Mouse (Mus musculus): ENCODE measurements around the gene Camk1d. TPM values are rescaled to one million over a fixed set of nuclear protein-coding genes. Genes with fewer than 3 reads are reported as not detected.

The Camk1d gene
- polyA plus RNA-seq, 1 experiment: 7.3 TPM

- DNase-seq (ENCODE audit: low read depth): no peak
- TF ChIP-seq POLR2A (IDR thresholded peaks at IDR 0.05; ENCODE audit: borderline replicate concordance, extremely low read depth, insufficient read depth, insufficient read length, poor library complexity, severe bottlenecking): no peak
- no peak for TF ChIP-seq CTCF (IDR thresholded peaks at IDR 0.05; ENCODE audit: borderline replicate concordance, extremely low read depth, insufficient read depth, insufficient read length)
Observed at GRCm38 (mm10) chr2:5676786-5677185, 37.5 kb downstream of the Camk1d start.

DNA sequence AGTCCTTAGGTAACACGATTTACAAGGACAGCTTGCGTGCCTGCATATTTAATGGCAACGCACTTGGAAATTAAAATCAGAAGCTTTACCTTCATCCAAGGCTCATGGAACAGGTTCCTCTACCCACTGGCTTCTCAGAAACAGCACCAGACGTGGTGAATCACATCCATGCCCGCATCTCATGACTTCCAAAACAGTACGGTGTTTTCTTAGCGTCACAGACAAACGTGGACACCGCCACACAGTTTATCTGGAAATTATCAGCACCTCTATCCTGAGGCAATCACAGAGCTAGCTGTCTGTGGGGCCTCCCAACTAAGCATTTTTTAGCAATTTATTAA is 38.2 kb downstream of the Camk1d start:
- TF ChIP-seq CTCF (IDR thresholded peaks at IDR 0.05; ENCODE audit: borderline replicate concordance, extremely low read depth, insufficient read depth, insufficient read length) (no peak), POLR2A (IDR thresholded peaks at IDR 0.05; ENCODE audit: borderline replicate concordance, extremely low read depth, insufficient read depth, insufficient read length, poor library complexity, severe bottlenecking) (no peak)

GRCm38 (mm10) chr2:5675431-5676142 is 38.7 kb downstream of the Camk1d start:
- peak; percentile 87 for DNase-seq (ENCODE audit: low read depth)

More for the DNA sequence above, 38.2 kb downstream of the Camk1d start:
- no peak for DNase-seq (ENCODE audit: low read depth)

DNA sequence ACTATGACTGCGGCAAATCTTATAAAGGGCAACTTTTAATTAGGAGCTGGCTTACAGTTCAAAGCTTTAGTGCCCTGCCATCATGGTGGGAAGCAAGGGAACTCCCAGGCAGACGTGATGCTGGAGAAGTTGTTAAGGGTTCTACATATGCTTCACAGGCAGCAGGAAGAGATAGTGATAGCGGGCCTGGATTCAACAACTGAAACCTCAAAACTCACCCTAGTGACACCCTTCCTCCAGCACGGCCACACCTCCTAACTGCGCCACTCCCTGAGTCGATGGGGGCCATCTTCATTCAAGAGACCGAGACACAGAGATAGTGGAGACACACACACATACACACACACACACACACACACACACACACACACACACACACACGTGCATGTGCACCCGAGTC is 39.8 kb downstream of the Camk1d start:
- TF ChIP-seq CTCF (IDR thresholded peaks at IDR 0.05; ENCODE audit: borderline replicate concordance, extremely low read depth, insufficient read depth, insufficient read length): no peak
- no peak for TF ChIP-seq POLR2A (IDR thresholded peaks at IDR 0.05; ENCODE audit: borderline replicate concordance, extremely low read depth, insufficient read depth, insufficient read length, poor library complexity, severe bottlenecking)
- no peak for DNase-seq (ENCODE audit: low read depth)

More at GRCm38 (mm10) chr2:5675431-5676142, 38.7 kb downstream of the Camk1d start:
- TF ChIP-seq CTCF (IDR thresholded peaks at IDR 0.05; ENCODE audit: borderline replicate concordance, extremely low read depth, insufficient read depth, insufficient read length) (no peak), POLR2A (IDR thresholded peaks at IDR 0.05; ENCODE audit: borderline replicate concordance, extremely low read depth, insufficient read depth, insufficient read length, poor library complexity, severe bottlenecking) (no peak)

DNA sequence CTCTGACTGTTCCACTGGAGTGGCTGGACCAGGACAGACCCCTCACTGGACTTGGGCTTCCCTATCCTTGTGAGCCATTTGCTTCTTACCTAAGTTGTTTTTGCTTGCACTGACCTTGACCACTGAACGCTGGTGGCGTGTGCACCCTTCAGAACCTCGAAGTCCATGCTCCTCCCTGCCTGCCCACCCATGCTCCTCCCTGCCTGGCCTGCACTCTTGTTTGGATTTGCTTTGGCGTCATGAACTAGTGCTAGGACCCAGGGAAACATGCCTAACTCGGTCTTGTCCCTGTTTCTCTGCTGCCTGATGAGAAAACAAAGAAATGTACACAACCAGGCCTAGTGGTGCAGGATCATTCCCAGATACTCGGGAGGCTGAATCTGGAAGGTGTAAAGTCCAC is 40.5 kb downstream of the Camk1d start:
- DNase-seq (ENCODE audit: low read depth): no peak
- TF ChIP-seq CTCF (IDR thresholded peaks at IDR 0.05; ENCODE audit: borderline replicate concordance, extremely low read depth, insufficient read depth, insufficient read length) (no peak), POLR2A (IDR thresholded peaks at IDR 0.05; ENCODE audit: borderline replicate concordance, extremely low read depth, insufficient read depth, insufficient read length, poor library complexity, severe bottlenecking) (no peak)

DNA sequence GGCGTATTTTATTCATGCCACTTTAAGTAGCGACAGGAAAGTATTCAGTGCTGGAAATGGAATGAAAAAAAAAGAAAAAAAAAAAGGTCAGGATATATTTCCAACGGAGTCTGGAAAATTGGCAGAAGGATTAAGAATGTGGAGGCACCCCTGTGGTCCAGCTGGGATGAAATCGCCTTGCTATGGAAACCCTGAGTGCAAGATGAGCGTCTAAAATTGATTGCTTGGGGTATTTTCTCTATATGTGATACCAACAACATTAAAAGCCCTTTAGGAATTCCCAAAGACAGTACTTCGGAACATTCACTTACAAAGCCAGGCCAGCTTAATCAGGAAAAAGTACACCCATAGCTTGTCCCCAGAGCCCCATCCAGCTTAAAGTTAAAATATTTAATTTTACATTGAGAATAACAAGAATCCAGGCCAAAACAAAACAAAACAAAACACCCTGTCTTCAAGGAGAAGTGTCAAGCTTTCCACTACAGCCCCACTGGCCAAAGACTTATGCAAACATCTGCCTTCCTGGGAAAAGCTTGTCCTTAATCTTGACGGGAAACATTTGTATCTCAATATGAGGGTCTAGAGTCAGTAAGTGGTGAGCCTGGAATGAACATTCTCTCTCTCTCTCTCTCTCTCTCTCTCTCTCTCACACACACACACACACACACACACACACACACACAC is 41.3 kb downstream of the Camk1d start:
- TF ChIP-seq POLR2A (IDR thresholded peaks at IDR 0.05; ENCODE audit: borderline replicate concordance, extremely low read depth, insufficient read depth, insufficient read length, poor library complexity, severe bottlenecking): no peak
- TF ChIP-seq CTCF (IDR thresholded peaks at IDR 0.05; ENCODE audit: borderline replicate concordance, extremely low read depth, insufficient read depth, insufficient read length): no peak

DNA sequence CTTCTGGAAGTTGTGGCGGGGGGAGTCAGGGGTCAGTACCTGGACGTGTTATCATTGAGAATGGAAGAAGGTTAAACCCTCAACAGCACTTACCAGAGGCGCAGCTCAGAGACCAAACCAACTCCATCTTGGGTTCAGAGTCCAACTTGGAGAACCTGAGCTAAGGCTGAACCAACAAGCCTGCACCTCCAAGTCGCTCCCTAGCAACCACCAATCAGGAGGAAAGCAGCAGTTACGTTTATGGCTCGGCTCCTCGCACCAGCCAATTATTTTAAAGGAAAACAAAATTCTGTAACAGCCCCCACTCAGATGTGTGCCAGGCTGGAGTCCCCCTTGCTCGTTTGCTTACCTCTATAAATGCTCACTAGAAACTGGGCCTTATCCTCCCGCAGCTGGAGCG is 44.2 kb downstream of the Camk1d start:
- no peak for DNase-seq (ENCODE audit: low read depth)
- TF ChIP-seq CTCF (IDR thresholded peaks at IDR 0.05; ENCODE audit: borderline replicate concordance, extremely low read depth, insufficient read depth, insufficient read length): no peak
- no peak for TF ChIP-seq POLR2A (IDR thresholded peaks at IDR 0.05; ENCODE audit: borderline replicate concordance, extremely low read depth, insufficient read depth, insufficient read length, poor library complexity, severe bottlenecking)

More for the DNA sequence above, 41.3 kb downstream of the Camk1d start:
- DNase-seq (ENCODE audit: low read depth): no peak

GRCm38 (mm10) chr2:5669498-5670040 is 44.7 kb downstream of the Camk1d start:
- TF ChIP-seq CTCF (IDR thresholded peaks at IDR 0.05; ENCODE audit: borderline replicate concordance, extremely low read depth, insufficient read depth, insufficient read length) (no peak), POLR2A (IDR thresholded peaks at IDR 0.05; ENCODE audit: borderline replicate concordance, extremely low read depth, insufficient read depth, insufficient read length, poor library complexity, severe bottlenecking) (no peak)
- no peak for DNase-seq (ENCODE audit: low read depth)

GRCm38 (mm10) chr2:5668940-5669339 is 45.4 kb downstream of the Camk1d start:
- DNase-seq (ENCODE audit: low read depth): no peak
- TF ChIP-seq CTCF (IDR thresholded peaks at IDR 0.05; ENCODE audit: borderline replicate concordance, extremely low read depth, insufficient read depth, insufficient read length) (no peak), POLR2A (IDR thresholded peaks at IDR 0.05; ENCODE audit: borderline replicate concordance, extremely low read depth, insufficient read depth, insufficient read length, poor library complexity, severe bottlenecking) (no peak)

GRCm38 (mm10) chr2:5663499-5663898 is 50.8 kb downstream of the Camk1d start:
- DNase-seq (ENCODE audit: low read depth): no peak
- TF ChIP-seq CTCF (IDR thresholded peaks at IDR 0.05; ENCODE audit: borderline replicate concordance, extremely low read depth, insufficient read depth, insufficient read length) (no peak), POLR2A (IDR thresholded peaks at IDR 0.05; ENCODE audit: borderline replicate concordance, extremely low read depth, insufficient read depth, insufficient read length, poor library complexity, severe bottlenecking) (no peak)

DNA sequence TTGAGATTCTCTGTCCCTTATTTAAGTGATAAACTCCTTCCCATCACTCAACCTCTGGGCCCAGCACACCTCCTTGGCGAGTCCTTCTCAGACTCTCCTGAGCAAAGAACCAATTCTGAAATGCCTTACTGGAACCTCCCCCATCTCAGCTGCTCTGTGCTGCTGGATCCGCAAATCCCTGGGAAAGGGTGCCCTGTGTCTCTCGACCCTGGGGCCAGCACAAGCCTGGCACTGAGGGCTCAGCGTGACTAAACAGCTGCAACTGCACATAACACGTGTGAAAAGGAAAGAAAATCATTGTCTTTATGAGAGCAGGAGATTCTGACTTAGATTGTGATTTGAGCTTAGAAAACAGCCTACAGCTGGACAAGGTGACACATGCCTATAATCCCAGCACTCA is 52.4 kb downstream of the Camk1d start:
- no peak for TF ChIP-seq CTCF (IDR thresholded peaks at IDR 0.05; ENCODE audit: borderline replicate concordance, extremely low read depth, insufficient read depth, insufficient read length)
- TF ChIP-seq POLR2A (IDR thresholded peaks at IDR 0.05; ENCODE audit: borderline replicate concordance, extremely low read depth, insufficient read depth, insufficient read length, poor library complexity, severe bottlenecking): no peak
- no peak for DNase-seq (ENCODE audit: low read depth)
